In the genomic region with DNA sequence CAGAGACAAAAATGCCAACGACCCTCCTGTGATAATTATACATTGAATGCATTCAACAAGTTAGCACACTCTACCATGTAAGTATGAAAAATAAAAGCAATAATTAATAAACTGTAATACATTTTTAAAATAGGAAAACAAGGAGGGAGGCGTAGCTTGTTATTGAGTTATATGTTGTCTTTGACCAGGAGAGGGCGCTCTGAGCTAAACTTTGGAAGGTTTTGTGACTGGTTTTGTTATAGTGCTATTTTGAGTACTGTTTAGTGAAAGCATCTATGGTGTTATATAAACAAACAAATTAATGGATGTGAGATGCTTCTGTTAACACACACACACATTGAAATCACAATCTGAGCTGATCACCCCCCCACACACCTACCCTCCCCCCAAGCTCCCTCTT, we compare ENCODE assay signal across 8 mouse cellular contexts.
DNase-seq lines count a peak whose midpoint lies in the region; TF ChIP-seq lines count a peak whose summit lies in the region.

No protein-coding gene starts in this region.

- TF ChIP-seq POLR2A in brain, embryonic 14.5 days (IDR thresholded peaks at IDR 0.05; ENCODE audit: borderline replicate concordance, extremely low read depth, insufficient read depth, insufficient read length, poor library complexity, severe bottlenecking) = no peak

- intact Hi-C loops in left cerebral cortex, adult 2 months (cut with DNase I) = loop anchor here (2.0 to 10.0 kb wide), 4 partner anchors 97 to 947 kb away; no protein-coding TSS in a partner anchor

- H3K27ac ChIP-seq in left cerebral cortex, adult 2 months = no peak overlapping the region

- DNase-seq in cerebellum, postnatal 10 days = peak; percentile 77 to 81
- DNase-seq in cerebellum, adult 9-10 months = no peak
- peak; percentile 42 to 52 for DNase-seq in left cerebral cortex, adult 2 months (ENCODE audit: extremely low spot score in 1 of 2, low spot score in 2 of 2)
- no peak for DNase-seq in left cerebral cortex, adult 8-10 months (ENCODE audit: low spot score in 2 of 2)
- peak; percentile 87 for DNase-seq in brain, embryonic 14.5 days (ENCODE audit: low read depth)
- DNase-seq in layer of hippocampus, postnatal 14 days (ENCODE audit: low spot score in 2 of 2) = peak; percentile 20 to 69
- DNase-seq in telencephalon, adult 2 months (ENCODE audit: low read depth, low spot score) = peak; percentile 38
- DNase-seq in gastrocnemius, adult 18-20 months (ENCODE audit: low spot score) = no peak

- peak; percentile 65 for TF ChIP-seq CTCF in left cerebral cortex, adult 2 months (IDR thresholded peaks at IDR 0.05)
- TF ChIP-seq CTCF in brain, embryonic 14.5 days (IDR thresholded peaks at IDR 0.05; ENCODE audit: borderline replicate concordance, extremely low read depth, insufficient read depth, insufficient read length) = peak; percentile 45; the same call in 1 of the 2 replicates

- H3K4me3 ChIP-seq in left cerebral cortex, adult 2 months = no peak overlapping the region

Comparison
In these comparisons a context has a peak if more than half of its experiments do, and no peak if none do; other contexts are left out.
1. DNase-seq: peak in cerebellum, postnatal 10 days (2 of 2), left cerebral cortex, adult 2 months (2 of 2), brain, embryonic 14.5 days (single experiment), layer of hippocampus, postnatal 14 days (2 of 2) and telencephalon, adult 2 months (single experiment); none in cerebellum, adult 9-10 months (single experiment), left cerebral cortex, adult 8-10 months (0 of 2) and gastrocnemius, adult 18-20 months (single experiment).